Mouse (Mus musculus) left cerebral cortex, adult 2 months (tissue): ENCODE measurements at regions not wholly inside any gene's neighbourhood (a gene's known extent, or its start where the extent isn't known, plus 50 kb on each side); places are given as distances from the start of the nearest gene placed in this dataset.

Experiments
- DNase-seq, 2 experiments: peaks; one replicate each; pipeline ENCODE4 v3.0.0; 2021 to 2022; ENCODE audit warnings: low spot score in 2 of 2, mixed read lengths in 1 of 2; ENCODE audit errors: extremely low spot score in 1 of 2
- H3K27ac ChIP-seq: fragments of 200-600 bp; 2 replicates; pipeline ENCODE4 v1.8.1; 2022
- H3K4me3 ChIP-seq: fragments of 200-600 bp; 2 replicates; pipeline ENCODE4 v1.8.1; 2022
- CTCF ChIP-seq: fragments of 200-600 bp; IDR thresholded peaks from 2 replicates; pipeline ENCODE4 v1.8.1; 2022; ENCODE audit warnings: antibody characterized with exemption, mild to moderate bottlenecking, moderate library complexity
- intact Hi-C: fragments of 180-260 bp; cut with DNase I; formaldehyde crosslinking; loops from one replicate; pipeline ENCODE4 v1.15.1; 2025

- no peak for TF ChIP-seq CTCF
- Histone ChIP-seq H3K27ac (no peak overlapping the region), H3K4me3 (no peak overlapping the region)
- intact Hi-C loops: no loop called here
- DNase-seq: no peak
Observed at GRCm38 (mm10) chr5:16489803-16490202, 63.5 kb upstream of the Hgf start.

GRCm38 (mm10) chr5:16499891-16500290, 53.4 kb upstream of the Hgf start:
- H3K4me3 ChIP-seq: no peak overlapping the region
- DNase-seq: no peak
- intact Hi-C loops: no loop called here
- no peak for TF ChIP-seq CTCF
- no peak overlapping the region for H3K27ac ChIP-seq
